Mouse (Mus musculus) CH12.LX (cell line): ENCODE results near the gene Fam234b.

Experiments used
- BHLHE40 ChIP-seq: IDR thresholded peaks from 2 replicates; pipeline ENCODE4 v1.6.1; 2011; ENCODE audit warnings: mild to moderate bottlenecking, low read depth, low read length, improper control_type of control experiment
- CTCF ChIP-seq, 2 experiments: IDR thresholded peaks in 1 of 2; conservative IDR thresholded peaks in 1 of 2; 2 replicates each; pipeline ENCODE4 v1.5.1; 2011 to 2012; ENCODE audit warnings: low read depth in 2 of 2, low read length in 2 of 2, improper control_type of control experiment in 1 of 2, inconsistent platforms in 1 of 2, mild to moderate bottlenecking in 1 of 2, moderate library complexity in 1 of 2
- ELF1 ChIP-seq: IDR thresholded peaks from 2 replicates; pipeline ENCODE4 v1.6.1; 2014; ENCODE audit warnings: low read depth, mild to moderate bottlenecking, inconsistent platforms, low read length, improper control_type of control experiment
- EP300 ChIP-seq: IDR thresholded peaks from 2 replicates; pipeline ENCODE4 v1.6.1; 2011; ENCODE audit warnings: low read length, improper control_type of control experiment
- KAT2A ChIP-seq: IDR thresholded peaks from 2 replicates; pipeline ENCODE4 v1.6.1; 2012; ENCODE audit warnings: low read length, improper control_type of control experiment, inconsistent platforms; ENCODE audit not compliant: insufficient replicate concordance
- MAX ChIP-seq: IDR thresholded peaks from 2 replicates; pipeline ENCODE4 v1.6.1; 2011; ENCODE audit warnings: low read length, improper control_type of control experiment
- MXI1 ChIP-seq: IDR thresholded peaks from 2 replicates; pipeline ENCODE4 v1.6.1; 2011; ENCODE audit warnings: mild to moderate bottlenecking, low read depth, low read length, improper control_type of control experiment
- POLR2A ChIP-seq: IDR thresholded peaks from 2 replicates; pipeline ENCODE4 v1.6.1; 2011; ENCODE audit warnings: low read depth, mild to moderate bottlenecking, improper control_type of control experiment, low read length
- RCOR1 ChIP-seq: conservative IDR thresholded peaks from 2 replicates; pipeline ENCODE4 v1.6.1; 2012; ENCODE audit warnings: low read depth, mild to moderate bottlenecking, inconsistent platforms, low read length, improper control_type of control experiment
- TCF12 ChIP-seq: IDR thresholded peaks from 2 replicates; pipeline ENCODE4 v1.6.1; 2014; ENCODE audit warnings: low read depth, mild to moderate bottlenecking, inconsistent platforms, low read length, improper control_type of control experiment
- ZC3H11A ChIP-seq: IDR thresholded peaks from 2 replicates; pipeline ENCODE4 v1.6.1; 2012; ENCODE audit warnings: low read depth, mild to moderate bottlenecking, inconsistent platforms, low read length, improper control_type of control experiment
- ZMIZ1 ChIP-seq: IDR thresholded peaks from 2 replicates; pipeline ENCODE4 v1.6.1; 2012; ENCODE audit warnings: low read depth, mild to moderate bottlenecking, inconsistent platforms, low read length, improper control_type of control experiment
- ZNF384 ChIP-seq: IDR thresholded peaks from 2 replicates; pipeline ENCODE4 v1.6.1; 2012; ENCODE audit warnings: low read depth, low read length, improper control_type of control experiment, inconsistent platforms

- TF ChIP-seq TCF12 (no peak), CTCF (conservative IDR thresholded peaks at IDR 0.05 in 1 of 2, IDR thresholded peaks at IDR 0.05 in 1 of 2; ENCODE audit: low read depth in 2 of 2, low read length in 2 of 2) (no peak), POLR2A (no peak), RCOR1 (no peak), ZMIZ1 (no peak), ELF1 (no peak), MAX (no peak), ZC3H11A (no peak), MXI1 (no peak), EP300 (no peak), BHLHE40 (no peak), ZNF384 (no peak), KAT2A (no peak)
These were observed 4.8 kb upstream of the Fam234b start for GRCm38 (mm10) chr6:135192993-135193392.
